Mouse (Mus musculus) activated CD4-positive, CD25-positive, alpha-beta regulatory T cell, adult 4 months (primary cell): Measurements from ENCODE around the gene Vmn1r135. TPM values are rescaled to one million over a fixed set of nuclear protein-coding genes. Genes with fewer than 3 reads are reported as not detected.
"Not testable (repeated sequence)": the region's sequence is repeated elsewhere in the genome, so short reads cannot be mapped to it uniquely, and the experiment has no call there.

ENCODE experiments used
- ATAC-seq: one replicate; pipeline ENCODE4 v1.8.0; 2017
- polyA plus RNA-seq, 2 experiments: library from polyadenylated mRNA; unstranded; fragments of 100-300 nt; shearing (Covaris generic); gene quantifications; one replicate each; pipeline ENCODE4 v1.2.1; 2017

The Vmn1r135 gene
- polyA plus RNA-seq = not detected

DNA sequence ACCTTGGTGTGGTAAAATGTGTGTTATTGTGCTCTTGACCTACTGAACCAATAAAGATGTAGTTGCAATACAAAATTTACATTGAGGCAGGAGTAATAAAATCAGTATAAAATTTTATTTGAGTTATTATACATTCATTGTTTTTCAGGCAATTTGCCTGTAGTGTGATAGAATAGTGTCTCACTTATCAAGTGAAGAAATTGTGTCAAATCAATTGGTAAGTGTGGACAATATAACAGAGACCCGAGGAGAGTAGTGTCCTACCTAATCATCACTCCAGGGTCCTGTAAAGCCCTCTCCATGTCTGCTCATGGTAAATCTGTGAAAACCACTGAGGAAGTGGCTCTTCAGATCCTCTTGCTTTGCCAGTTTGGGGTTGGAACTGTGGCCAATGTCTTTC is at the start of gene Vmn1r135:
Gene Vmn1r135, plus strand, starts transcription at position 301 of the 400 bp plus-strand sequence.
- ATAC-seq = not testable (repeated sequence)

DNA sequence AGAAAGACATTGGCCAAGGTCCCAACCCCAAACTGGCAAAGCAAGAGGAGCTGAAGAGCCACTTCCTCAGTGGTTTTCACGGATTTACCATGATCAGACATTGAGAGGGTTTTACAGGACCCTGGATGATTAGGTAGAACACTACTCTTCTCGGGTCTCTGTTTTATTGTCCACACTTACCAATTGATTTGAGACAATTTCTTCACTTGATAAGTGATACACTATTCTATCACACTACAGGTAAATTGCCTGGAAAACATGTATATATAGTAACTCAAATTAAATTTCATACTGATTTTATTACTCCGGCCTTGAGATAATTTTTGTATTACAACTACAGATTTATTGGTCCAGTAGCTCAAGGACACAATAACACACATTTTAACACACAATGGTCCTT is 35.5 kb upstream of the Vmn1r135 start, which contains the start of gene Gm4177:
Gene Gm4177, minus strand, starts transcription at position 101 of the 400 bp plus-strand sequence.
- not testable (repeated sequence) for ATAC-seq

DNA sequence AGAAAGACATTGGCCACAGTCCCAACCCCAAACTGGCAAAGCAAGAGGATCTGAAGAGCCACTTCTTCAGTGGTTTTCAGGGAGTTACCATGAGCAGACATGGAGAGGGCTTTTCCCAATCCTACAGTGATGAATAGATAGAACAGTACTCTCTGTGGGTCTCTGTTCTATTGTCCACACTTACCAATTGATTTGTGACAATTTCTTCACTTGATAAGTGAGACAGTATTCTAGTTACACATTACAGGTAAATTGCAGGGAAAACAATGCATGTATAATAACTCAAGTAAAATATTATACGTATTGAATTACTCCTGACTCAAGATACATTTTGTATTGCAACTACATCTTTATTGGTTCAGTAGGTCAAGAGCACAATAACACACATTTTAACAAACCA is 12.0 kb downstream of the Vmn1r135 start, which contains the start of gene Gm5725:
Gene Gm5725, minus strand, starts transcription at position 101 of the 400 bp plus-strand sequence.
- not testable (repeated sequence) for ATAC-seq

Other genes starting within 250 kb of the Vmn1r135 start
- not detected for gene Vmn1r132, start 218.3 kb upstream of the Vmn1r135 start, polyA plus RNA-seq
- gene Gm4175, start 70.9 kb upstream of the Vmn1r135 start, polyA plus RNA-seq = not detected
- gene Gm4177, start 35.6 kb upstream of the Vmn1r135 start, polyA plus RNA-seq = not detected
- gene Gm5725, start 11.9 kb downstream of the Vmn1r135 start, polyA plus RNA-seq = not detected
- gene Gm5891, start 88.9 kb downstream of the Vmn1r135 start, polyA plus RNA-seq = not detected
- not detected for gene Vmn1r137, start 162.2 kb downstream of the Vmn1r135 start, polyA plus RNA-seq
- gene Vmn1r138, start 196.5 kb downstream of the Vmn1r135 start, polyA plus RNA-seq = not detected
- gene Gm6176, start 224.0 kb downstream of the Vmn1r135 start, polyA plus RNA-seq = not detected
- gene Vmn1r139, start 236.7 kb downstream of the Vmn1r135 start, polyA plus RNA-seq = not detected